Mouse (Mus musculus) embryonic facial prominence, embryonic 14.5 days (tissue): Measurements from ENCODE around the gene Dcps. TPM values are rescaled to one million over a fixed set of nuclear protein-coding genes. Genes with fewer than 3 reads are reported as not detected.

ENCODE experiments used
- ATAC-seq: fragments of 200-750 bp; cut with Nextera tagmentation; 2 replicates; pipeline ENCODE4 v1.8.0; 2017; ENCODE audit warnings: low read depth, moderate number of reproducible peaks, moderate TSS enrichment
- DNase-seq: peaks from one replicate; pipeline ENCODE4 v3.0.0-alpha.2; 2015; ENCODE audit warnings: low spot score
- H3K27ac ChIP-seq: fragments of 300-500 bp; sonication (generic); replicated peaks from 2 replicates; pipeline ENCODE4 v1.5.1; 2014; ENCODE audit warnings: low read depth, mild to moderate bottlenecking, low read length, moderate library complexity
- H3K27me3 ChIP-seq: fragments of 300-500 bp; sonication (generic); replicated peaks from 2 replicates; pipeline ENCODE4 v1.6.1; 2014; ENCODE audit warnings: low read length; ENCODE audit not compliant: control insufficient read depth, insufficient read depth
- H3K36me3 ChIP-seq: fragments of 300-500 bp; sonication (generic); 2 replicates; pipeline ENCODE4 v1.6.1; 2014; ENCODE audit warnings: low read length, mixed read lengths; ENCODE audit not compliant: control insufficient read depth, insufficient read depth
- H3K4me1 ChIP-seq: fragments of 300-500 bp; sonication (generic); 2 replicates; pipeline ENCODE4 v1.6.1; 2014; ENCODE audit warnings: antibody characterized with exemption, low read length; ENCODE audit not compliant: control insufficient read depth, insufficient read depth
- H3K4me2 ChIP-seq: fragments of 300-500 bp; sonication (generic); 2 replicates; pipeline ENCODE4 v1.6.1; 2014; ENCODE audit warnings: low read depth, mild to moderate bottlenecking, low read length, moderate library complexity, mixed read lengths
- H3K4me3 ChIP-seq: fragments of 300-500 bp; sonication (generic); 2 replicates; pipeline ENCODE4 v1.5.1; 2014; ENCODE audit warnings: low read depth, mild to moderate bottlenecking, low read length
- H3K9ac ChIP-seq: fragments of 300-500 bp; sonication (generic); 2 replicates; pipeline ENCODE4 v1.6.1; 2014; ENCODE audit warnings: low read depth, mild to moderate bottlenecking, low read length, moderate library complexity, mixed read lengths
- H3K9me3 ChIP-seq: fragments of 300-500 bp; sonication (generic); 2 replicates; pipeline ENCODE4 v1.6.1; 2016; ENCODE audit warnings: low read length; ENCODE audit not compliant: control insufficient read depth
- WGBS: fragments of 180-500 bp; shearing (Covaris S2); extraction: QIAGEN DNeasy Blood & Tissue Kit; methylation state at CpG from one replicate; pipeline ENCODE4 v1.1.7; 2014; 5-methylcytosine and 5-hydroxymethylcytosine counted together
- polyA plus RNA-seq: library from polyadenylated mRNA; unstranded; fragments of >200 nt; fragmentation: Nextera tagmentation; extraction: Ambion mirVana; gene quantifications from 2 replicates; pipeline ENCODE4 v1.2.1, GENCODE M21; 2014

The Dcps gene
- polyA plus RNA-seq, 1 experiment from 2014 or later: 59.3 TPM

DNA sequence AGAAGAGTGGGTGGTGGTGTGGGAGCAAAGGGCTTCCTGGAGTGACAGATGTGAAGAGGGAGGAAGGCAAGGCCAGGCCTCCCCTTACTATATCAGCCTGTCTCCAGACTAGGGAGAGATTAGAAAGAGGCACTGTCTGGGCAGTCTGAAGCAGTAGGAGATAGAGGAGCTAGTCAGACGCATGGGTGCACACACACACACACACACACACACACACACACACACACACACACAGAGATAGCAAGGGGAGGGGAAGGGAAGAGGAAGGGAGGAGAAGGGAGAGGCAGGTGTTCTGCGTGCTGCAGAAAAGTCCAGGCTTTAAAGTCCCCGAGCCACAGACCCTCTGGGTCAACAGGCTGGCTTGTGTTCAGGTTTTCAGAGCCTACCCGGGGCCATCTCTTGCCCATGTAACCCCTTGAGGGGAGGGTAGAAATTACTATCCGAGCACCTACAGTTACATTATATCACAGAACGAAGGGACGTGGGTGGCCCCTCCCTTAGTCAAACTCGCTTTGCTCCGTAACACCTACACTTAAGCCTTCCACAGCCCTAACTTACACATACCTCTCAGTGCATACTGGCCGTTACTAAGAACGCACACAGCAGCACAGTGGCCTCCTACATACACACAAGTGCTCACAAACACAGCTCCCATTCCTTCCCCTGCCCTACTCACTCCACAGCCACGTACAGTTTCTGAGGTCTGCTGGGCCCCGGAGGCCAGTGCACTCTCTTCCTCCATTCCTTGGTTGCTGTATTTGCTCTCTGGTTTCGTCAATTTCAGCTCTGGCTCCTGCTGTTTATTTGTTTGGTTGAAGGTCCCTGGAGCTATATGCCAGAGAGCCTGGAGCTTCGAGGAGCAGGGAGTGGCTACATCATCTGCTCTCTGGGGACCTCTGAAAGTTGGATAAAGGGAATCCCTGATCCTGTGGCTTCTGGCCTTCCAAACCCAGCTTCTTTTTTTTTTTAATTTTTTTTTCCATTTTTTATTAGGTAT, 69.7 kb downstream of the Dcps start:
- no peaks in the 10 kb centered on the region for H3K9me3 ChIP-seq
- peaks cover 37% of the 10 kb centered on the region for H3K4me1 ChIP-seq
- DNase-seq (no peak), ATAC-seq (peak; percentile 6)
- no peaks in the 10 kb centered on the region for H3K27me3 ChIP-seq
- no peak overlapping the region for H3K9ac ChIP-seq
- WGBS: 51% methylated on average over 15 of the region's 15 CpGs
- no peaks in the 10 kb centered on the region for H3K36me3 ChIP-seq
- H3K27ac ChIP-seq: peak overlapping the region; percentile 39; the same call in 1 of the 2 replicates
- H3K4me3 ChIP-seq: no peak overlapping the region
- no peak overlapping the region for H3K4me2 ChIP-seq

DNA sequence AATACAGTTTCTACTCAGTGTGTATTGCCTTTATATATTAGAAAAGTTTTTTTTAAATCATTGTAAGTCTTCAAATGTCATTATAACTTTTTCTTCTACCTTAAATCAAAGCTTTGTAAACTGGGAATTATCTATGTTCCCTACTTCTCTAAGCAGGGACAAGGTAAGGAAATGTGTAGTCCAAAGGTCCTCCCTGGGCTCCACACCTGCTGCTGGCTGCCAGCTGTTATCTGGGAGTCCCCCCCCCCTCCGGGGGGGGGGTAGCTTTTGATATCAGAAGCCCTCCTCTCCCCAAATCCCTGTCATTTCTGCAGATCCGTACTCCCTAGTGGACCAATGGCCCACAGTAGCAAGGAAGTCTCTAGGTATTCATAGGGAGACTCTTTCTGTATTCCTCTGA, 70.4 kb downstream of the Dcps start:
- no peak for ATAC-seq

DNA sequence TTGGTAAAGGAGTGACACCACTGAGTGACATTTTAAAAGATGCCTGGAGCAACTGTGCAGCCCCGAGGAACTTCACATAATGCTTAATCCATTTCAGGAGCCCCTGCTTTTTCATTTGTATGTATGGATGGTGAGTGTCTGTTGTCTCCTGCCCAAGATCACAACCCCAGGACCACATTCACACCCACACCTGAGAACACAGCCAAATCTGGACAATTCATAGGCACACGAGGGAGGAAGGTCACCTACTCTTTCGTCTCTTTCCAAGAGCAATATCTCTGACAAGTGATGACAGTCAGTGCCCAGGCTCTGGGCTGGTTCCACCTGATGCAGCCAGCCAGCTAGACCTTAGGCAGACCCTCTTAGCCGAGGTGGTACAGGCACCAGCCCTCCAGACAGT, 71.2 kb downstream of the Dcps start:
- DNase-seq (no peak), ATAC-seq (no peak)
- Histone ChIP-seq H3K4me2 (no peak overlapping the region), H3K4me1 (peaks cover 22% of the 10 kb centered on the region), H3K27me3 (no peaks in the 10 kb centered on the region), H3K27ac (no peak overlapping the region), H3K4me3 (no peak overlapping the region), H3K36me3 (no peaks in the 10 kb centered on the region), H3K9ac (no peak overlapping the region), H3K9me3 (no peaks in the 10 kb centered on the region)
- WGBS: 63% methylated on average over 4 of the region's 4 CpGs

More for the DNA sequence above, 70.4 kb downstream of the Dcps start:
- Histone ChIP-seq H3K9ac (no peak overlapping the region), H3K27ac (no peak overlapping the region), H3K4me1 (peaks cover 29% of the 10 kb centered on the region), H3K4me2 (no peak overlapping the region), H3K9me3 (no peaks in the 10 kb centered on the region), H3K4me3 (no peak overlapping the region), H3K36me3 (no peaks in the 10 kb centered on the region), H3K27me3 (no peaks in the 10 kb centered on the region)
- 70% methylated on average over 2 of the region's 2 CpGs for WGBS
- DNase-seq: no peak

DNA sequence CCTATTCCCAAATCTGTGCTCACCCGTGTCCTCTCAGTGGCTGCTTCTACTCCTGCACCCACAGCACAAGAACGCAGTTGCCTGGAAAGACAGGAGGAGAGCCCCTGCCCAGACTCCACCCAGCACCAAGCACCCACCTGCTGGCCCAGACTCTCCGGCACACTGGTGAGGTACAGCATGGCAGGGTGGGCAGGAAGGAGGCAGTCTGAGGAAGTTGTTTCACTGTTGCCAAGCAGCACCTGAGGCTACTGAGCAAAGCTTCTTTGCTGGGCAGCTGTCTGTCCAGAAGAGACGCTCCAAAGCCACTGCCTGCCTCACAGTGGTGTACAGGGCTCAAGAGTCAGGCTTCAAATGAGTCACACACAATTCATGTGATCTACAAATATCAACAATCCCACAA, 77.1 kb downstream of the Dcps start:
- no peaks in the 10 kb centered on the region for H3K27me3 ChIP-seq
- H3K4me1 ChIP-seq: no peaks in the 10 kb centered on the region
- WGBS: 86% methylated on average over 4 of the region's 4 CpGs
- H3K9me3 ChIP-seq: no peaks in the 10 kb centered on the region
- no peak overlapping the region for H3K4me2 ChIP-seq
- no peak for DNase-seq
- H3K4me3 ChIP-seq: no peak overlapping the region
- no peak for ATAC-seq
- H3K36me3 ChIP-seq: no peaks in the 10 kb centered on the region
- no peak overlapping the region for H3K9ac ChIP-seq
- H3K27ac ChIP-seq: no peak overlapping the region

DNA sequence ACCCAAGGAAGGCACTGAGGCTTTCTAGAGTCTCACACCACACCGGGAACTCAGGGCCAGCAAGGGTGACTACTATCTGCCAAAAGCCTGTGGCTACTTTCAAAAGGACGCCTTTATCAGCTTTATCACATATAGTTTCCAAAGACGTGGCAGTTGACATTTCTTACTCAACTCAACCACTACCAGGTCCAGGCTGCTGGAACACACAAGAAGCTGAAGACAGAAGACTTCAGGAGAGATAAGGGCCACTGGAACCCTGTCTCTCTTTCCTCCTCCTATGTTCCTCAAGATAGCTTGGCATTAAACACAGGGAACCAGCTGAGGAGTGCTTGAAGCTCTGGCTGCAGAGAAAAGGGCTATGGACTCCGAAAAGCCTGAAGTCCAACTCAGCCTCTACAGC, 78.0 kb downstream of the Dcps start:
- no peaks in the 10 kb centered on the region for H3K27me3 ChIP-seq
- WGBS: 86% methylated on average over 4 of the region's 4 CpGs
- no peaks in the 10 kb centered on the region for H3K36me3 ChIP-seq
- H3K27ac ChIP-seq: no peak overlapping the region
- H3K4me2 ChIP-seq: no peak overlapping the region
- ATAC-seq (no peak), DNase-seq (no peak)
- no peaks in the 10 kb centered on the region for H3K9me3 ChIP-seq
- H3K4me1 ChIP-seq: no peaks in the 10 kb centered on the region
- H3K4me3 ChIP-seq: no peak overlapping the region
- H3K9ac ChIP-seq: no peak overlapping the region

DNA sequence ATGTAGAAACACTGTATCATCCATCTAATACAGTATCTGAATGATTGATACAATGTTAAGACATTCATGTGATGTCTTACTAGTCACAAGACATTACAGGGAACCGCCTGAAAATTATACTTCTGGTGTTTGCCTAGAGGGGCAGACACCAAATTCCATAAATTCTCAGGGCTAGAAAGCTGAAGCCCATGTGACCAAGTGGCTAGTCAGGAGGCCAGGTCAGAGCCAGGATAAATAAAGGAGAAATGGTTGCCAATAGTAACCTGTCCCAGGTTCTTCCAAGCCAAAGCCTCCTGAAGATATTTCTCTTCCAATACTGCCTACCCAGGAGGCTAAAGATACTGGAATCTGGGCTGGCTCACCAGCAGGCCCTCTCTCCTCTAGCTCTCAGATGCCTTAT, 80.1 kb downstream of the Dcps start:
- Histone ChIP-seq H3K27ac (no peak overlapping the region), H3K4me1 (no peaks in the 10 kb centered on the region), H3K4me2 (no peak overlapping the region), H3K27me3 (no peaks in the 10 kb centered on the region), H3K9ac (no peak overlapping the region), H3K36me3 (no peaks in the 10 kb centered on the region), H3K4me3 (no peak overlapping the region), H3K9me3 (no peaks in the 10 kb centered on the region)
- WGBS: 65% methylated on average over 1 of the region's 1 CpGs
- no peak for ATAC-seq
- DNase-seq: no peak

DNA sequence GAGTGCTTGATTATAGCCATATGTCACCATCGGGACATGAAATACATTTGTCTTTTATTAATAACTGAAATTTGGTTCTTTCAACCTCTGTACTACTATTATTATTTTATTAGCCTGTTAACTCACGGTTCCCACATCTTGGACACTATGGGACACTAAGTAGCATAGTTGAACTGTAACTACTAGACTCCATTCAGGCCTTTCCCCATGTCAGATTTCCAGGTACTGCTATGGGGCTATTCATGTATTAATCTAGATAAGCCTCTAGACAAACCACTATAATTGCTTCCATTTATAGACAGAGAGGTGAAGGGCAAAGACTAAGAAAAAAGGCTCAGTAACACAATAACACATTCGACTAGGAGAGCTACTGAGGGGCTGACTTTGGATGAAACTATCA, 82.5 kb downstream of the Dcps start:
- Histone ChIP-seq H3K4me2 (no peak overlapping the region), H3K9me3 (no peaks in the 10 kb centered on the region), H3K27me3 (no peaks in the 10 kb centered on the region), H3K4me1 (no peaks in the 10 kb centered on the region), H3K36me3 (no peaks in the 10 kb centered on the region), H3K9ac (no peak overlapping the region), H3K27ac (no peak overlapping the region), H3K4me3 (no peak overlapping the region)
- ATAC-seq: no peak
- 87% methylated on average over 3 of the region's 3 CpGs for WGBS
- DNase-seq: no peak

DNA sequence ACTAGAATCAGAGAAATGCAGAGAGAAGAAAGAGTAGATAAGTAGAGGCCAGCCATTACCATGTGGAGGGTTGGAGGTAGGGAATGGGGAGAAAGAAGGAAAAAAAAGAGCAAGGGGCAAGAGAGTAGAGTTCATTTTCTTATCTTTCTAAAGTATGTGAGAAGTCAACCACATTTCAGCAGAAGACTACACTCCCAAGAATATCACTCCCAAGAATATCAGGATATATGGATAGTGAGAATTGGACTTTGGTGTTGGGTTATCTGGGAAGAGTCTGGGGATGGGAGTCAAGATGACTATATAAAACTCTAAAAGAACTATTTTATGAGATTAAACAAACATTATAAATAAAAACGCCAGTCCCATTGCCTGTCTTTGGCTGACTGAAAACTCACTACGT, 83.0 kb downstream of the Dcps start:
- H3K4me1 ChIP-seq: no peaks in the 10 kb centered on the region
- H3K36me3 ChIP-seq: no peaks in the 10 kb centered on the region
- DNase-seq (no peak), ATAC-seq (no peak)
- H3K27me3 ChIP-seq: no peaks in the 10 kb centered on the region
- no peak overlapping the region for H3K9ac ChIP-seq
- 96% methylated on average over 2 of the region's 2 CpGs for WGBS
- no peak overlapping the region for H3K4me3 ChIP-seq
- no peak overlapping the region for H3K27ac ChIP-seq
- no peaks in the 10 kb centered on the region for H3K9me3 ChIP-seq
- no peak overlapping the region for H3K4me2 ChIP-seq
